Mouse (Mus musculus) left cerebral cortex, postnatal 10 days (tissue): ENCODE results near the gene Dph1. TPM values are rescaled to one million over a fixed set of nuclear protein-coding genes. Genes with fewer than 3 reads are reported as not detected.
A peak's percentile ranks its signal among the peaks of the same experiment; 100 is the strongest.

ENCODE experiments used
- DNase-seq, 2 experiments: peaks; one replicate each; pipeline ENCODE4 v3.0.0; 2021 to 2022; ENCODE audit warnings: low spot score in 2 of 2, mixed read lengths in 1 of 2; ENCODE audit errors: extremely low spot score in 1 of 2
- intact Hi-C: fragments of 180-260 bp; cut with DNase I; formaldehyde crosslinking; loops from one replicate; pipeline ENCODE4 v1.15.1; 2025
- total RNA-seq, 2 experiments: library from RNA; stranded (reverse); gene quantifications; 2 replicates each; pipeline ENCODE4 v1.2.3; 2021

Gene Dph1
- 10 to 100 TPM; 14.1 to 15.9 TPM for total RNA-seq

DNA sequence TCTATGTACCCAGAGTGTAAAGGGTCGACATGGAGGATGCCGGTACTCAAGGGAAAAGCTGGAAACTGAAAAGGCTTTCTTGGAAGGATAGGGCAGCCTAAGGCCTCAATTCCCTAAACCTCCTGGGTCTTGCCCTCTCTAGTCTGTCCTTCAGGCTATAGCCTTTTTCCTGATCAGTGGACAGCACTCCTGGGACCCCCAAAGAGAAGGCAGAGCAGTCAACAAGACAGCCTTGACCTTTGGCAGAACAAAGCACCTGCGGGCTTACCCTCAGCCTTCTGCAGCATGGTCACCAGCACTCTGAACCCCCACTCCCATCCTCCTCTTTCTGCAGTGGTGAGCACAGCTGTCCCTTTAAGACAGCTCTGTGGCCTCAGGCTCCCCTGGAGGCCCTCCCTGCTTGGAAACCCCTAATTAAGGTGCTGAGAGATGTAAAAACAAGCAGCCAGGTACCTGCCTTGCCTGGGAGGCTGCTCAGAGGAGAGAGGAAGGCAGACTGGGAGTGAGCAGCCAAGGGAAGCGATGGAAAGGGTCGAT is at the start of gene Dph1:
Gene Dph1, minus strand, starts transcription at position 337 of the 537 bp plus-strand sequence.
- no peak for DNase-seq
- intact Hi-C loops = no loop called here

DNA sequence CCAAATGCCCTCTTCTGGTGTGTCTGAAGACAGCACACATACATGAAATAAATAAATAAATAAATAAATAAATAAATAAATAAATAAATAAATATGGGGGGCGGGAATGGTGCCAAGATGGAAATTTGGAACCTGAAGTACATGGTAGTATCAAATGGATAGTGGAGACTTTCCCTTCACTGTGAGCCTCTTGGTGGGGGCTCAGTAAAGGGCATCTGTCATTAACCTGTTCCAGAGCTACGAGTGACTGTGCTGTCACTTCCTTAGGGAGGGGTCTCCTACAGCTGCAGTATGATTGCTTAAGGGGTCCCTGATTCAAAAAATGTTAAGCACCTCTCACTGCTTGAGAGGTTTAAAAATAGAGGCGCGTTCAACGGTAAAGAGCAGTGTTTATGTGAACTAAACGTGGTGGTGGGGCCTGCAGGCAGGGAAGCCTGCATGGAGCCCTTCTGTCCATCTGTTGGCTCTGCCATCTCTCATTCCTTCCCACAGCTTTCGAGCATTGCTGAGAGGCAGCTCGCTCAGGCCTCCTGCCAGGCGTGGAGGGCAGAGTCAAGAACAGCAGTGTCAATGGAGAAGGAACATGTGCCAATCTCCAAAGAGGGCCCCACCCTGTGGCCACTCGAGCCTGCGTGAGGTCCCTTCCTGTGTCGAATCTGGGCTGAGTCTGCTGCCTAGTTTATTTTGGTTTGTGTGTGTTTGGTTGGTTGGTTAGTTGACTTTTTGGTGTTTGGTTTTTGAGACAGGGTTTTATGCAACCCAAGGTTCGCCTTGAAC is 49.3 kb upstream of the Dph1 start:
- peak in 1 of 2 experiments; percentile 52 for DNase-seq

DNA sequence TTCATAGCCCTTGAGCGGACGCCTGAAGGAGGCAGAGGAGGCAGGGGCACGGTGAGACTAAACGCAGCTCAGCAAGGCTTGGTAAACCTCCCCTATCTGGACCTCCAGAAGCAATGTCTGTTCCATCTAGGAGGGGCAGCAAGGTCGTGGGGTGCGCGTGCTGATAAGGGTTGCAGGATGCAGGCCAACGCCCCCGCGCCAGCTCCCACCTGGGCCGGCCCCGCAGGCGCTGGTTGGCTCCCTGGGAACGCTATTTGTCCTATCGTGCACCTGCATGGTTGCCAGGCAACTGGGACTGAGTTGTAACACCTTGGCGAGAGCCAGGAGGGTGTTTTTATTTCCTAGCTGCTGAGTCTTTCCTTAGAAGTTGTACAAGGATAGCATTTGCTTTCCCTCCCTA is 43.7 kb upstream of the Dph1 start:
- peak in 1 of 2 experiments; percentile 63 for DNase-seq
- intact Hi-C loops = no loop called here

More for the DNA sequence above, 49.3 kb upstream of the Dph1 start:
- intact Hi-C loops = no loop called here

DNA sequence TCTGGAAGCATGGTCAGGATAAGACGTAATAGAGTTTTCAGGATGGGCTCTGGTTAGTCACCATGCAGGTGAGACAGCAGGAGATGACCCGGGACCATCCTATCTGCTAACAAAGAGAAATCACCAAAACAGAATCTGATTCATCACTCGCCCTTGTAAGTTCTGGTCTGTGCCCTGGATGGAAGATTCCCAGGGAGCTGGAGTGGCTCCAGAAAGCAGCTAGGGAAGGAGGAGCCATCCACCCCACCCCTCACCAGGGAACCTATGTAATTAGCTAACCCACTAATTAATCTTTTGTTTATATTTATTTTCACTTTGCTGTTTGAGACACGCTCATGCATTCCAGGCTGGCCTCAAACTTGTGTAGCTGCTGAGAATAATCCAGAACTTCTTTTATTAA is 41.4 kb upstream of the Dph1 start:
- intact Hi-C loops = no loop called here

DNA sequence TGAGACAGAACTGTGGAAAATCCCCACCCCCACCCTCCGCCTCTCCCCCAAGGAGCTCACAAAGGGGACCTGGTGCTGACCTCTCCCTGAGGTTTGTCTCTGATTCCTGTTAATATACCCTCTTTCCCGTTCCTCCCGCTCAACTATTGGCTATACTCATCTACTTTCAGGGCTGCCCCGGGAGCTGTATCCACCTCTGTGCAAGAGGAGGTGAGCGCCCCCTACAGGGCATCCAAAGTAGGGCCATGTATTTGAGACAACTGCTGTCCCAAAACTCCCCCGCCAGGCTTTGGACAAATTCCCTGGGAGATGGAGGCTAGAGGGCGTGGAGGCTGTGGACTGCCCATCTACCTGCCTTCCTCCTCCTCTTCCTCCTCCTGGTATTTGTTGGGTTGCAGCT is 40.7 kb upstream of the Dph1 start:
- intact Hi-C loops = no loop called here
- DNase-seq = peak in 1 of 2 experiments; percentile 76

More for the DNA sequence above, 41.4 kb upstream of the Dph1 start:
- DNase-seq = no peak

DNA sequence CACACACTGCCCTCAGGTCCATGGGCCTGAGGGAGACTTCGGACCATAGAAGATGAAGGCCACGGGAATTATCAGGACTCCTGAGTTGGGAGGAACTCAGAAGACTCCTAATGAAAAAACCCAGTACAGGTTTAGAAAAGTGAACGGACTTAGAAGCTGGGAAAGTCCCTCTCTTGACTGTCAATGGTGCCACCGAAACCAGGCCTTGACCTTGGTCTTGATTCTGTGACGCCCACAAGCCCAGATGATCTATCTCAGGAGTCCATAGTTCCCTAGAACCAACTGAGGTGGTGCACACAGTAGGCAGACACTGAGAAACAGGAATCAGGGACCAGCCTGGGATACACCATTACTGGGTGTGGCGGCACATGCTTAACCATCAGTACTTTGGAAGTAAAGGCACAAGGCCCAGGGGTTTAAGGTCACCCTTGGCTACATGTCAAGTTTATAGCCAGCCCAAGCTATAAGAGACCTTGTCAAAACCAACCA is 39.3 kb upstream of the Dph1 start:
- no peak for DNase-seq
- intact Hi-C loops = no loop called here

DNA sequence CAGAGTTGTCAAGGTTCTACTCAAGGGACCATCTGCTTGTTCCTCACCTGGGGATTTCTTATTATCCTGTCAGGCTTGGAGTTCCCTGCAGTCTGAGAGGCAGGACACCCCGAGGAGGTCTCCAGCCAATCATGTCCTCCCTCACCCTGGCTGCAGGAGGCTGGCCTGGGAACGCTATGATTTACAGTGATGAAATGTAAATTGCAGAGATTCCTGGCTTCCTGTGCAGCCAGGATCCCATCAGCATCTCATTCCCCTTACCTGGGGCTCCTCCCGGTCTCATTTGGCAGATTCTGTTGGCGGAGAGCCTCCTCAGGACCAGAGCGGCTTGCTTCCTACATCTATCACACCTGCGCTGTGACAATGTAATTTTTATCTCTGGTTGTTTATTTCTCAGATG is 38.2 kb upstream of the Dph1 start:
- intact Hi-C loops = no loop called here
- no peak for DNase-seq

DNA sequence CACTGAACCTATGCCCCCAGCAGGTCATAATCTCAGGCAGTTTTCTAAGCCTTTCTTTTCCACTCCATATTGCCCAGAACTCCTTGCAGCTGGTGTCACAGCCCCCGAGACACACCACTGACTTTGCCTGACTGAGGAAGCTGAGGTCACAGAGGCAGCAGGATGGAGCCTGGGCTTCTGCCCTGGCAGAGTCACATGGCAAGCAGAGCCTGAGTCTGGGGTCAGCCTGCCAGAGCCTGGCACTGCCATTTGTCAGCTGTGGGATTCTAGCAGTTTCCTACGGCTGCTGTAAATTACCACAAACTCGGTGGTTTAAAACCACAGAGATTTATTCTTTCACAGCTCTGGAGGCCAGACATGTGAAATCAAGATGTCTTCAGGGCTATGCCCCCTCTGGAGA is 36.6 kb upstream of the Dph1 start:
- intact Hi-C loops = no loop called here
- DNase-seq = no peak

DNA sequence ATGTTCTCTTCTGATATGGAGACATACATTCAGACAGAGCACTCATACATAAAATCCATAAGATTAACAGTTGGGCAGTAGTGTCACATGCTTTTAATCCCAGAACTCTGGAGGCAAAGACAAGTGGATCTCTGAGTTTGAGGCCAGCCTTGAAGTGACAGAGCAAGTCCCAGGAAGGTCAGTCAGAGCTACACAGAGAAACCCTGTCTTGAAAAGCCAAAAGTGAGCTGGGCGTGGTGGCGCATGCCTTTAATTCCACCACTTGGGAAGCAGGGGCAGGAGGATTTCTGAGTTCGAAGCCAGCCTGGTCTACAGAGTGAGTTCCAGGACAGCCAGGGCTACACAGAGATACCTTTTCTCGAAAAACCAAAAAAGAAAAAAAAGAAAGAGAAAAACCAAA is 33.8 kb upstream of the Dph1 start:
- DNase-seq = no peak
- intact Hi-C loops = no loop called here

DNA sequence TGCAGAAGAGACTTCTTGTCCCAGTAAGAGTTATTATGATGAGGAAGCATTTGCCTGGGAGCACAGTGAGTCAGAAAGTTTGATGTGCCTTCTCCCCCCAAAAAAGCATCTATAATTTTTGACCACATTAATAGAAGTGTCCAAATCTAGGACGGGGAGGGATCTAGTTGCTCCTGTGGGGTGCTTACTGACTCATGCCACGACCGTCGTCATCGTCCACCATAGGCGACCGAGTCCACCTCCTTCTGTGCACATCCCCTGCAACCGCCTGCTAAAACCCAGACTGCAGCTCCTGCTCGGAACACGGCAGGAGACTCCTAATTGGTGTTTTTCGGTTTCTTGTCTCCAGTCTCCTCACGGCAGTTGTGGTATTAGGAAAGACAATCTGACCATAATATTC is 33.0 kb upstream of the Dph1 start:
- no peak for DNase-seq
- intact Hi-C loops = no loop called here

DNA sequence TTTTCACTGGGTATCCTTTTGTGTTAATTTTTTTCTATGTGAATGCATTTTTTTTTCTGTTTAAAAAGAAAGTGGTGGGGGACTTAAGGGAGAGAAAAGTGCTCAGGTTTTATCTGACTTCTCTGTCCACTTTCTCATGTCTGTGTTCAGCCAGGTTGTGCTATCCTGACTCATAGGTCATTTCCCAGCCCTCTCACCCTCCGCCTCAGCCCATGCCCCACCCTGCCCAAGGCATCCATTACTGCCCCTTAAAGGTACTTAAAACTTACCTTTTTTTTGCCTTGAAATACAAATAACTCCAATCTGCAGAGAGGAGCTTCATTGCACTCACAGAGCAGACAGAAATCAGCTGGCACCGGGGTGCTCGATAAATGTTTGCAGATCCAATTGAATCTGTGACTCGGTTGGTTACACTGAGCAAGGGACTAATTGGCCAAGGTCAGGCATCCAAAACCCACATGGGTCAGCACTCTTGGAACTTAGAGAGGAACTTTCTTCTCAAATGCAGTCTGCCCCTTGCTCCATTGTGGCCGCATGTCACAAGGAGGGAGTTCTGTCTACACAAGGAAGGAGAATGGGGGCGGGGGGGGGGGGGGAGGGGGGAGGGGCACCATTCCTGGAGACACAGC is 29.6 kb upstream of the Dph1 start:
- no peak for DNase-seq
- intact Hi-C loops = no loop called here

DNA sequence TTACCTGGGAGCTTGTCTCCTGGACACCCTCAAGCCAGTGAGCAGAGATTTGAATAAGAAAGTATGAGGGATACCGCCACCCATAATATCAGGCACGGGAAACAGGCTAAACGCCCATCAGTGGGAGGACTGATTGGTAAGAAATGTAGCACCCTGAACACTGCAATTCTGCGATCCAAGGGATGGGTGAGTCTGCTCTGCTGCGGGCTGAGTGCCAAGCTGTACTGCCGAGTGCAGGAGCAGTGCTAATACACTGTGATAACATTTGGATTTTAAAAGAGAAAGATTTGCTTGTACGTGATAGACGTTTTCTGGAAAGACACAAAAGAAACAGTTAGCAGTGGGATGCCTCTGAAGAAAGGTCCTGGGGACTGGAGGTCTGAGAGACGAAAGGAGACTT is 29.1 kb upstream of the Dph1 start:
- peak in 1 of 2 experiments; percentile 70 for DNase-seq
- intact Hi-C loops = no loop called here

DNA sequence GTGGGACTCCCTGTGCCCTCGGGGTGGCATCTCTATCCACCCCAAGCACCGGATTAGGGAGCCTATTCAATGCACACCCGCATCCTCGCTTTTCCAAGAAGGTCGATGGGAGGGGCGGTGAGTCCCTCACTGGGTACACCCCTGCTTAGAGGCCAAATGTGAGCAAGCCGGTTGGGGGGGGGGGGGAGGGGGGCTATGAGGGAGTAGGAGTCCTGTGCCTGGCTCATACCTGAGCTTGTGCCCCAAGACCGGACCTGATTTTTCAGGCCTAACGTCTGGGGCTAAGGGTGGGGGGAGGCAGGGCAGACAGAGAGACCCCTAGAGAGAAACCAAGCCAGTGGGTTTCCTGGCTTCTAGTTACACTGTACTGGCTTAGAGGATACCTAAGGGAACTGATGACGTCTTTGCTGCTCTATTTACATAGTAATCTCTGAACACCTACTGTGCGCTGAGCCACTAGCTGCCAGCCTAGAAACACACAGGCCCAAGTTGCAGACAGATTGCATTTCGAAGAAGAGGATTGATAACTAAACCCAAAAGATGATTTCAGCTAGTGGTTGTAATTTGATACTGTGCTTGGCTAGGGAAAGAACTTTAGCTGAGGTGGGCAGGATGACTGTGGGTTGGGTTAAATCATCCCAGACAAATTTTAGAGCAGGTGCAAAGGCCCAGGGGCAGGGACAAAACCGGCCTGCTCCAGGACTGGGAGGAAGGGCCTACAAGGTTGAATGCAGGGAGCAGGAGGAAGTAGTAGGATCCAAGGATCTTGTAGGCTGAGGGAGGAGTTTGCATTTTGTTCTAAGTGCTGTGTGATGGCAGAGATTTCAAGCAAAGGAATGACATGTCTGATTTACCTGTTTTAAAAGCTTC is 23.3 kb upstream of the Dph1 start:
- DNase-seq = no peak

DNA sequence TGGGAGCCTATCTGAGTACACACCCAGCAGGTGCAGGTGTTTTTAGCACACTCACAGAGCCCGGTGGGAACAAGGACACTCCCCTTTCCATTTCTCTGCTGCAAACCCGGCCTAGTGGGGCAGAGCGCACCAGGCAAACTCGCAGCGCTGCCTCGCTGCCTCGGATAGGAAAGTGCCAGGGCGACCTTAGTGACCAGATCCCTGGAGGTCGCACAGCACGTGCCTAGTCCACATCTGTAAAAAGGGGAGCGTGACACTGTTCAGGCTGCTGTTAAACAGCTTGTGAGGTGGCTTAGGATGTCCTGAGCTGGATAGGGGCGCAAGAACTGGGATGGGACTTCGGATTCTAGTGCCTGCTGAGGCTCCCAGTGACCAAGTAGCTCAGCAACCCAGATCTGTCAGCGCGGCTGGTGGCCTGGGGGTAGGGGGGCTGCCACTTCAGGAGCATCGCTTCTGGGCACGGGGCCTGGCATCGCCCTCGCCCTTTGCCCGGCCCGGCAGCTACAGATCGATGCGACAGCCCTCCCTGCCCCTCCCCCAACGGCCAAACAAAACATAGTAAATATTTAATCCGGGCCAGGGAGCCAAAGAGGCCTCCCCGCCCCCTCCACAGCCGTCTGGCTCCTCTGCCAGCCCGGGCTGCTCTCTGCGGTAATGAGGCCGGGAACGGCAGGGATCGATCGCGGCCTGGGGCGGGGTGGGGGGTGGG is 22.5 kb upstream of the Dph1 start:
- peak in 1 of 2 experiments; percentile 73 for DNase-seq
- intact Hi-C loops = no loop called here

More for the DNA sequence above, 23.3 kb upstream of the Dph1 start:
- intact Hi-C loops = no loop called here

DNA sequence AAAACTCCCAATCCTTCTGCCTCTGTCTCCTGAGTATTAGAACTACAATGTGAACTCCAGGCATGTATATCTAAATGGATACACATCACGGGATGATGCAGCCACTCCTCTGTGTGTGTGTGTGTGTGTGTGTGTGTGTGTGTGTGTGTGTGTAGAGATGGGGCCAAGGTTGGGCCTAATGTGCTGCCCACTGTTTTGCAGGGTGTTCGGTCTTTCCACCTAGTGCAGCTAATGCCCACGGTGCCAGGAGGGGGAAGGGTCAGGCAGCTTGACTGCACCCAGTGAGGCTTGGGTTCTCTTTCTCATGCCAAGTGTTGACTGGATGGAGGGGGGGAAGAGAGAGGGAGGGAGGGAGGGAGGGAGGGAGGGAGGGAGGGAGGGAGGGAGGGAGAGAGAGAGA is 21.8 kb upstream of the Dph1 start:
- intact Hi-C loops = no loop called here
- DNase-seq = no peak

DNA sequence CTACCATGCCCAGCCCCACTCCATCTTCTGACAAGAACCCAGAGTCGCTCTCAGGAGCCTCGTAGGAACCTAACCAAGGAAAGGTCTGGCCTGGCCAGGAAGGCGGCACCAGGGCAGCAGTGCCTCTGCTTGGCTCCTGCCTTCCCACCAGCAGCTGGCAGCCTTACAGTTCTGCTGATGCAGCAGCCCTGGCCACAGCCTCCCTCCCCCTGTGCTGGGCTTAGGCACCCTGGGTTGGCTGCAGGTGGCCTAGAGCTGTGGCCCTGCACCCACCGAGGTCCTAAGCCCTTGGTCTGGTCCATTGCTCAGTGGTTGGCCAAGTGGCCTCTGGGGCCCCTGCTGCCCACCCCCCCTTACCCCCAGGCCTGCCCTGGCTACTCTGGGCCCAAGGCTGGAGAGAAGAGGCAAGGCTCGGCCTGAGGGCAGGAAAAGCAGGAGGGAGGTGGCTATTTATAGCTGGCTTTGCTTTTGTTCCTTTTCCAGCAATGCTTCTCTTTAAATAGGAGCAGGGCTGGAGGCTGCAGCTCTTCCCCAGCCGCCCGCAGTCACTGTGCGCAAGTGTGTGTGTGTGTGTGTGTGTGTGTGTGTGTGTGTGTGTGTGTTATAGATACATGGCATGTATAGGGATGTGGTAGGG is 21.1 kb upstream of the Dph1 start:
- intact Hi-C loops = no loop called here
- peak; percentile 52 to 63 for DNase-seq

DNA sequence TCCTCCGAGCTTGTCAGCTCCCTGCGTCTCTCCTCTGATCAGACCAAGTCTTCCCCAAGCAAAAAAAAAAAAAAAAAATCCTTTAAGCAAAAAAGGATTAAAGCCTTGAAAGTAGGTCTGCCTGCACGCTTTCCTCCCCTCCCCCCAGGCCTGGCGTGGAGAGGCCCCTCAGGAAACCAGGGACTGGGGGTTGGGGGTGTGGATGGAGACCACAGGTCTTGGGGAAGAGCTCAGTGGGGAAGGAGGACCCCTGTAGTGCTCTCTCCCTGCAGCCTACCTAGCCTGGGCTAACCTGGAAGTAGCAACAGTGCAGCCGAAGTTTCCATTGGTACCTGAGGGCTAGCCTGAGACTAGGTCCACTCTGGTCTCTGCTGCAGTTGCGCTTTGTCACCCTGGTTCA is 19.7 kb upstream of the Dph1 start:
- intact Hi-C loops = no loop called here

DNA sequence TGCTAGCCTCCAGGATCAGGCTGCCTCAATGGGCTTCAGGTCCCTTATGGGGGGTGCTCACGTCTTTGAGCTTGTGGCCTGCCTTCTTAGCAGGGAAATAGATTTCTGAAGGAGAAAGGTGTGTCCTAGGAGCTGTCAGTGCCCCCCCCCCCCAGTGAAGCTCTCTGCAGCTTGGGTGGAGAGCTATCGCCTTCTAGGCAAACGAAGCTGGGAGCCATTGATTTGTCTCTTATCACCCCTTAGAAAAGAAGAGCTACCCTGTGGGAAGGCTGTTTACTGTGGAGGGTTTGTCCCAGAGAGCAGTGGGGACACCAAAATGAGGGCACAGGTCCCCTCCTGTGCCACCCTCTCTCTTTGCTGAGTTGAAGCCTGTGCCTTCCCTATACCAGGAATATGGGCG is 19.1 kb upstream of the Dph1 start:
- intact Hi-C loops = no loop called here
- no peak for DNase-seq

More for the DNA sequence above, 19.7 kb upstream of the Dph1 start:
- no peak for DNase-seq
